49 mouse cellular contexts compared by ENCODE assay signal in the genomic region with DNA sequence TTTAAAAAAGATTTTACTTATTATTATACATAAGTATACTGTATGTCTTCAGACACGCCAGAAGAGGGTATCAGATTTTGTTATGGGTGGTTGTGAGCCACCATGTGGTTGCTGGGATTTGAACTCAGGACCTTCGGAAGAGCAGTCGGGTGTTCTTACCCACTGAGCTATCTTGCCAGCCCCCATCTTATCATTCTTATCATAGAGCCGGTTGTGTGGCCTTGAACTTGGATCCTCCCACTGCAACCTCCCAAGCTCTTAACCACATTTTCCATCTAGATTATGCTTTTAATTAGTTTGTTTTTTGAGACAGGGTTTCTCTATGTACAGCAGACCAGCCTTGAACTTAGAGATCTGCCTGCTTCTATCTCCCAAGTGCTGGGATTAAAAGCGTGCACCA. TPM values are rescaled to one million over a fixed set of nuclear protein-coding genes. Genes with fewer than 3 reads are reported as not detected.
"Had no signal": no experiment of that assay in that cellular context is flagged by ENCODE, and none has a peak within 500 bp of the region (broad histone marks: within the 10 kb centered on the region; RNA-seq: fewer than 3 reads in every experiment).

No protein-coding gene starts in this region.

- H3K27me3 ChIP-seq: heart, embryonic 12.5 days; heart, embryonic 13.5 days; heart, embryonic 15.5 days; hindbrain, embryonic 12.5 days; hindbrain, embryonic 13.5 days; hindbrain, embryonic 15.5 days; intestine, embryonic 15.5 days; kidney, embryonic 15.5 days had no signal

- ATAC-seq: hindbrain, embryonic 16.5 days; hindbrain, postnatal 0 days; inflammation-experienced regulatory T-cells, adult 6 months; intestine, embryonic 15.5 days; intestine, embryonic 16.5 days; intestine, postnatal 0 days had no signal

- H3K9me3 ChIP-seq: heart, embryonic 10.5 days; heart, embryonic 12.5 days; heart, embryonic 13.5 days; heart, embryonic 15.5 days; hindbrain, embryonic 10.5 days; hindbrain, embryonic 12.5 days; hindbrain, embryonic 13.5 days; hindbrain, embryonic 15.5 days; intestine, embryonic 15.5 days; kidney, embryonic 15.5 days had no signal

- H3K27ac ChIP-seq: heart, embryonic 10.5 days; heart, embryonic 13.5 days; heart, embryonic 15.5 days; hindbrain, embryonic 10.5 days; hindbrain, embryonic 12.5 days; hindbrain, embryonic 13.5 days; hindbrain, embryonic 14.5 days; hindbrain, embryonic 15.5 days; hindbrain, postnatal 0 days; intestine, embryonic 15.5 days; kidney, embryonic 15.5 days; kidney, postnatal 0 days; layer of hippocampus, adult 2 months had no signal

- H3K9ac ChIP-seq: heart, embryonic 12.5 days; heart, embryonic 13.5 days; heart, embryonic 15.5 days; hindbrain, embryonic 12.5 days; hindbrain, embryonic 13.5 days; hindbrain, embryonic 14.5 days; hindbrain, embryonic 15.5 days; intestine, embryonic 15.5 days; kidney, embryonic 15.5 days had no signal

- H3K4me3 ChIP-seq: heart, embryonic 10.5 days; heart, embryonic 12.5 days; heart, embryonic 13.5 days; heart, embryonic 15.5 days; hindbrain, embryonic 10.5 days; hindbrain, embryonic 12.5 days; hindbrain, embryonic 13.5 days; hindbrain, embryonic 15.5 days; intestine, embryonic 15.5 days; kidney, embryonic 15.5 days; layer of hippocampus, adult 2 months had no signal

- H3K4me2 ChIP-seq: heart, embryonic 11.5 days; heart, embryonic 12.5 days; heart, embryonic 13.5 days; heart, embryonic 15.5 days; hindbrain, embryonic 12.5 days; hindbrain, embryonic 13.5 days; hindbrain, embryonic 14.5 days; hindbrain, embryonic 15.5 days; intestine, embryonic 15.5 days; kidney, embryonic 15.5 days had no signal

- DNase-seq: heart, postnatal 10 days; heart, postnatal 14 days; heart, postnatal 36 days; heart, postnatal 4 days; kidney, adult 11 months; kidney, adult 18-20 months; kidney, adult 2 months; kidney, adult 8-10 months; kidney, adult 9 months; kidney, postnatal 10 days; kidney, postnatal 14 days; kidney, postnatal 25 days; kidney, postnatal 36 days; kidney, postnatal 4 days; layer of hippocampus, adult 9-11 months; layer of hippocampus, postnatal 36 days had no signal

RNA-seq across cellular contexts. Expression of a gene that starts 13.2 kb away (rescaled TPM):
- total RNA-seq: heart, postnatal 10 days; heart, postnatal 14 days; heart, postnatal 25 days; heart, postnatal 36 days; heart, postnatal 4 days; hematopoietic stem cell, adult 5-6 weeks; hindbrain, postnatal 0 days; layer of hippocampus, adult 18-20 months; layer of hippocampus, adult 2 months; layer of hippocampus, adult 8-10 months; layer of hippocampus, postnatal 10 days; layer of hippocampus, postnatal 14 days; layer of hippocampus, postnatal 25 days; layer of hippocampus, postnatal 36 days had no signal
- polyA plus RNA-seq: heart, embryonic 10.5 days; heart, embryonic 11.5 days; heart, embryonic 12.5 days; heart, embryonic 13.5 days; heart, embryonic 14.5 days; heart, embryonic 15.5 days; heart, embryonic 16.5 days; heart, postnatal 0 days; hindbrain, embryonic 10.5 days; hindbrain, embryonic 11.5 days; hindbrain, embryonic 12.5 days; hindbrain, embryonic 13.5 days; hindbrain, embryonic 14.5 days; hindbrain, embryonic 15.5 days; hindbrain, embryonic 16.5 days; hindbrain, postnatal 0 days; inflammation-experienced regulatory T-cells, adult 6 months; kidney, adult 2 months; kidney, embryonic 14.5 days; kidney, embryonic 15.5 days; kidney, embryonic 16.5 days; kidney, postnatal 0 days had no signal

RNA-seq across cellular contexts. Expression of a gene that starts 31.8 kb away (rescaled TPM):
- total RNA-seq: hematopoietic stem cell, adult 5-6 weeks; layer of hippocampus, adult 18-20 months; layer of hippocampus, adult 2 months; layer of hippocampus, adult 8-10 months; layer of hippocampus, postnatal 36 days had no signal
- polyA plus RNA-seq: inflammation-experienced regulatory T-cells, adult 6 months; large intestine, adult 2 months had no signal
